Comparison of ENCODE assay signal across 9 mouse cellular contexts in genomic region chr5:18360956-18361355, GRCm38 (mm10). TPM values are rescaled to one million over a fixed set of nuclear protein-coding genes. Genes with fewer than 3 reads are reported as not detected.
DNase-seq lines count a peak whose midpoint lies in the region; ATAC-seq and TF ChIP-seq lines count a peak whose summit lies in the region.
"Had no signal": no experiment of that assay in that cellular context is flagged by ENCODE, and none has a peak within 500 bp of the region (broad histone marks: within the 10 kb centered on the region; RNA-seq: fewer than 3 reads in every experiment).

No protein-coding gene starts in this region.

- H3K27me3 ChIP-seq in kidney, embryonic 15.5 days: 0 out of 2 replicates have a peak, but pooled peaks cover 5% of the 10 kb centered on the region
- H3K27me3 ChIP-seq in embryonic facial prominence, embryonic 11.5 days (ENCODE audit: control insufficient read depth, insufficient read depth, low read length): no peaks in the 10 kb centered on the region; the same call in 1 of the 2 replicates
- no peaks in the 10 kb centered on the region for H3K27me3 ChIP-seq in hindbrain, postnatal 0 days (ENCODE audit: insufficient read depth, low read length)
- H3K27me3 ChIP-seq in midbrain, postnatal 0 days (ENCODE audit: insufficient read depth, low read length): no peaks in the 10 kb centered on the region

- no peak for DNase-seq in kidney, postnatal 36 days
- peak; percentile 22 for DNase-seq in embryonic facial prominence, embryonic 11.5 days (ENCODE audit: low spot score)
- peak; percentile 20 for DNase-seq in hindbrain, postnatal 0 days (ENCODE audit: low spot score)
- no peak for DNase-seq in midbrain, postnatal 0 days (ENCODE audit: low spot score)
- no peak for DNase-seq in right cerebral cortex, postnatal 10 days (ENCODE audit: low spot score in 2 of 2)
- DNase-seq in layer of hippocampus, adult 9-10 months (ENCODE audit: low spot score): no peak
- DNase-seq in kidney, adult 11 months: no peak
- DNase-seq: thymus, adult 18-20 months had no signal

- peak overlapping the region; percentile 75 for H3K9ac ChIP-seq in kidney, embryonic 15.5 days
- no peak overlapping the region; the same call in 1 of the 2 replicates for H3K9ac ChIP-seq in embryonic facial prominence, embryonic 11.5 days (replicated peaks; ENCODE audit: low read length)
- H3K9ac ChIP-seq in hindbrain, postnatal 0 days (replicated peaks; ENCODE audit: low read length): peak overlapping the region; percentile 88
- no peak overlapping the region for H3K9ac ChIP-seq in midbrain, postnatal 0 days (replicated peaks; ENCODE audit: low read length, poor library complexity, severe bottlenecking)

- no peak for ATAC-seq in kidney, embryonic 15.5 days (replicated peaks; ENCODE audit: low FRiP score)
- ATAC-seq in embryonic facial prominence, embryonic 11.5 days (replicated peaks; ENCODE audit: insufficient number of reproducible peaks, low FRiP score, low TSS enrichment, low read depth): no peak
- no peak for ATAC-seq in hindbrain, postnatal 0 days
- ATAC-seq in midbrain, postnatal 0 days (ENCODE audit: low FRiP score): no peak

- 14% methylated on average over 6 of the region's 6 CpGs for WGBS in kidney, embryonic 15.5 days
- 28% methylated on average over 6 of the region's 6 CpGs for WGBS in embryonic facial prominence, embryonic 11.5 days
- 34% methylated on average over 6 of the region's 6 CpGs for WGBS in hindbrain, postnatal 0 days
- WGBS in midbrain, postnatal 0 days: 23% methylated on average over 6 of the region's 6 CpGs

- H3K4me3 ChIP-seq in kidney, embryonic 15.5 days (replicated peaks): peak overlapping the region; percentile 85
- peak overlapping the region; percentile 74; the same call in 1 of the 2 replicates for H3K4me3 ChIP-seq in embryonic facial prominence, embryonic 11.5 days (ENCODE audit: low read depth, low read length)
- peak overlapping the region; percentile 87 for H3K4me3 ChIP-seq in hindbrain, postnatal 0 days (ENCODE audit: low read length)
- H3K4me3 ChIP-seq in midbrain, postnatal 0 days (ENCODE audit: low read depth, low read length): peak overlapping the region; percentile 88; the same call in 1 of the 2 replicates

- no peak for TF ChIP-seq CTCF in hindbrain, postnatal 0 days (IDR thresholded peaks at IDR 0.05; ENCODE audit: low read depth)
- no peak for TF ChIP-seq CTCF in midbrain, postnatal 0 days (IDR thresholded peaks at IDR 0.05)

- no peaks in the 10 kb centered on the region for H3K9me3 ChIP-seq in kidney, embryonic 15.5 days (replicated peaks)
- no peaks in the 10 kb centered on the region for H3K9me3 ChIP-seq in embryonic facial prominence, embryonic 11.5 days (replicated peaks; ENCODE audit: control insufficient read depth, low read length)
- H3K9me3 ChIP-seq in hindbrain, postnatal 0 days (ENCODE audit: low read length): no peaks in the 10 kb centered on the region
- H3K9me3 ChIP-seq in midbrain, postnatal 0 days (ENCODE audit: low read length): no peaks in the 10 kb centered on the region

- H3K27ac ChIP-seq in kidney, embryonic 15.5 days: peak overlapping the region; percentile 51; the same call in 1 of the 2 replicates
- H3K27ac ChIP-seq in embryonic facial prominence, embryonic 11.5 days (replicated peaks; ENCODE audit: low read depth, low read length): no peak overlapping the region
- H3K27ac ChIP-seq in hindbrain, postnatal 0 days: no peak overlapping the region; the same call in 1 of the 2 replicates
- H3K27ac ChIP-seq in midbrain, postnatal 0 days (ENCODE audit: low read depth, low read length): no peak overlapping the region

- H3K4me2 ChIP-seq in kidney, embryonic 15.5 days: peak overlapping the region; percentile 91
- H3K4me2 ChIP-seq in embryonic facial prominence, embryonic 11.5 days (ENCODE audit: low read depth, low read length): peak overlapping the region; percentile 93; the same call in 1 of the 2 replicates
- H3K4me2 ChIP-seq in hindbrain, postnatal 0 days (ENCODE audit: low read depth, low read length): peak overlapping the region; percentile 89
- peak overlapping the region; percentile 77 for H3K4me2 ChIP-seq in midbrain, postnatal 0 days (ENCODE audit: low read depth, low read length, poor library complexity, severe bottlenecking)

- H3K36me3 ChIP-seq in kidney, embryonic 15.5 days: no peaks in the 10 kb centered on the region
- no peaks in the 10 kb centered on the region for H3K36me3 ChIP-seq in embryonic facial prominence, embryonic 11.5 days (replicated peaks; ENCODE audit: control insufficient read depth, insufficient read depth, low read depth, low read length)
- H3K36me3 ChIP-seq in hindbrain, postnatal 0 days (ENCODE audit: insufficient read depth, low read length): no peaks in the 10 kb centered on the region
- no peaks in the 10 kb centered on the region for H3K36me3 ChIP-seq in midbrain, postnatal 0 days (ENCODE audit: insufficient read depth, low read length)

- peaks cover 14% of the 10 kb centered on the region for H3K4me1 ChIP-seq in kidney, embryonic 15.5 days
- H3K4me1 ChIP-seq in embryonic facial prominence, embryonic 11.5 days (ENCODE audit: control insufficient read depth, insufficient read depth, low read length): no peaks in the 10 kb centered on the region
- no peaks in the 10 kb centered on the region for H3K4me1 ChIP-seq in hindbrain, postnatal 0 days (ENCODE audit: insufficient read depth, low read length)
- no peaks in the 10 kb centered on the region for H3K4me1 ChIP-seq in midbrain, postnatal 0 days (ENCODE audit: insufficient read depth, low read length)

RNA-seq across cellular contexts. Expression of gene Gnai1, which starts 0.8 kb away (rescaled TPM):
- 39.7 and 40.1 TPM in 2 replicates for polyA plus RNA-seq in kidney, embryonic 15.5 days (2015; fragmentation: Nextera tagmentation; extraction: Ambion mirVana)
- 19.9 TPM in 2 replicates for polyA plus RNA-seq in embryonic facial prominence, embryonic 11.5 days (2014; fragmentation: Nextera tagmentation; extraction: Ambion mirVana)
- total RNA-seq in hindbrain, postnatal 0 days (2014; rRNA removed): 51.1 and 61.2 TPM in 2 replicates
- polyA plus RNA-seq in hindbrain, postnatal 0 days (2015; fragmentation: Nextera tagmentation; extraction: Ambion mirVana): 87.5 and 95.9 TPM in 2 replicates
- total RNA-seq in midbrain, postnatal 0 days (2014; rRNA removed): 83.1 and 109 TPM in 2 replicates
- polyA plus RNA-seq in midbrain, postnatal 0 days (2015; fragmentation: Nextera tagmentation; extraction: Ambion mirVana): 118 and 125 TPM in 2 replicates

Comparison
In these comparisons a context has a peak if more than half of its experiments do, and no peak if none do; other contexts are left out.
1. H3K9ac ChIP-seq: peak in kidney, embryonic 15.5 days (single experiment) and hindbrain, postnatal 0 days (single experiment); none in embryonic facial prominence, embryonic 11.5 days (single experiment) and midbrain, postnatal 0 days (single experiment).
2. DNase-seq: peak in embryonic facial prominence, embryonic 11.5 days (single experiment) and hindbrain, postnatal 0 days (single experiment); none in kidney, postnatal 36 days (0 of 2), midbrain, postnatal 0 days (single experiment), right cerebral cortex, postnatal 10 days (0 of 2), layer of hippocampus, adult 9-10 months (single experiment) and kidney, adult 11 months (single experiment).
3. Peak in every context shown above with its lines, with median percentiles within 50 percentile points of each other: H3K4me2 ChIP-seq and H3K4me3 ChIP-seq.